Mouse (Mus musculus) MEL (cell line): ENCODE data around the gene Amz1. TPM values are rescaled to one million over a fixed set of nuclear protein-coding genes. Genes with fewer than 3 reads are reported as not detected.
A peak's percentile ranks its signal among the peaks of the same experiment; 100 is the strongest.

Source experiments
- DNase-seq: peaks from one replicate; pipeline ENCODE4 v3.0.0; 2011; ENCODE audit warnings: low read depth, low spot score
- H3K27ac ChIP-seq: 2 replicates; pipeline ENCODE4 v1.5.1; 2012; ENCODE audit warnings: low read depth, mild to moderate bottlenecking, control low read depth, low read length, moderate library complexity; ENCODE audit not compliant: control insufficient read depth
- H3K27me3 ChIP-seq, 2 experiments: fragments of 150-350 bp in 1 of 2; sonication (generic) in 1 of 2; 2 replicates each; pipeline ENCODE4 v1.6.1; 2012; ENCODE audit warnings: low read length in 2 of 2, mild to moderate bottlenecking in 2 of 2, improper control_type of control experiment in 1 of 2, moderate library complexity in 1 of 2; ENCODE audit not compliant: insufficient read depth in 2 of 2, control insufficient read depth in 1 of 2
- H3K36me3 ChIP-seq, 2 experiments: 2 replicates each; pipeline ENCODE4 v1.6.1; 2012 to 2014; ENCODE audit warnings: low read length in 2 of 2, improper control_type of control experiment in 1 of 2, inconsistent platforms in 1 of 2, mild to moderate bottlenecking in 1 of 2; ENCODE audit not compliant: insufficient read depth in 2 of 2, control insufficient read depth in 1 of 2
- H3K4me1 ChIP-seq, 2 experiments: fragments of 150-350 bp in 1 of 2; sonication (generic) in 1 of 2; 2 replicates each; pipeline ENCODE4 v1.6.1; 2012; ENCODE audit warnings: low read length in 2 of 2, improper control_type of control experiment in 1 of 2, mild to moderate bottlenecking in 1 of 2; ENCODE audit not compliant: insufficient read depth in 2 of 2, control insufficient read depth in 1 of 2
- H3K4me3 ChIP-seq, 2 experiments: fragments of 150-350 bp in 1 of 2; sonication (generic) in 1 of 2; 2 replicates each; pipeline ENCODE4 v1.5.1; 2012; ENCODE audit warnings: low read depth in 2 of 2, low read length in 2 of 2, mild to moderate bottlenecking in 2 of 2, moderate library complexity in 2 of 2, control low read depth in 1 of 2, improper control_type of control experiment in 1 of 2; ENCODE audit not compliant: control insufficient read depth in 1 of 2, insufficient read depth in 1 of 2
- H3K79me2 ChIP-seq: 2 replicates; pipeline ENCODE4 v1.6.1; 2012; ENCODE audit warnings: mild to moderate bottlenecking, low read length, moderate library complexity; ENCODE audit not compliant: control insufficient read depth, poor library complexity, insufficient read depth
- H3K9ac ChIP-seq: 2 replicates; pipeline ENCODE4 v1.6.1; 2012; ENCODE audit warnings: low read depth, mild to moderate bottlenecking, control low read depth, low read length, moderate library complexity; ENCODE audit not compliant: control insufficient read depth, poor library complexity, severe bottlenecking
- H3K9me3 ChIP-seq: fragments of 150-350 bp; sonication (generic); replicated peaks from 2 replicates; pipeline ENCODE4 v1.6.1; 2012; ENCODE audit warnings: mild to moderate bottlenecking, low read length, improper control_type of control experiment, moderate library complexity; ENCODE audit not compliant: insufficient read depth
- CHD1 ChIP-seq: IDR thresholded peaks from 2 replicates; pipeline ENCODE4 v1.6.1; 2012; ENCODE audit warnings: low read depth, mild to moderate bottlenecking, inconsistent platforms, low read length, improper control_type of control experiment
- CTCF ChIP-seq, 3 experiments: IDR thresholded peaks in 2 of 3; conservative IDR thresholded peaks in 1 of 3; 2 replicates each; pipeline ENCODE4 v1.5.1; 2011 to 2012; ENCODE audit warnings: low read length in 3 of 3, low read depth in 2 of 3, mild to moderate bottlenecking in 2 of 3, improper control_type of control experiment in 1 of 3, inconsistent platforms in 1 of 3, mixed read lengths in 1 of 3, moderate library complexity in 1 of 3; ENCODE audit not compliant: control insufficient read depth in 1 of 3, insufficient read depth in 1 of 3, poor library complexity in 1 of 3, severe bottlenecking in 1 of 3
- E2F4 ChIP-seq: IDR thresholded peaks from 2 replicates; pipeline ENCODE4 v1.6.1; 2011; ENCODE audit warnings: low read depth, low read length, improper control_type of control experiment, borderline replicate concordance
- EP300 ChIP-seq, 2 experiments: IDR thresholded peaks; 2 replicates each; pipeline ENCODE4 v1.6.1; 2011; ENCODE audit warnings: improper control_type of control experiment in 2 of 2, low read length in 2 of 2, low read depth in 1 of 2, mild to moderate bottlenecking in 1 of 2
- GABPA ChIP-seq: IDR thresholded peaks from 2 replicates; pipeline ENCODE4 v1.6.1; 2012; ENCODE audit warnings: low read depth, mild to moderate bottlenecking, inconsistent platforms, low read length, improper control_type of control experiment, moderate library complexity
- GATA1 ChIP-seq: IDR thresholded peaks from 2 replicates; pipeline ENCODE4 v1.6.1; 2011; ENCODE audit warnings: low read depth, low read length, improper control_type of control experiment
- JUND ChIP-seq: IDR thresholded peaks from 2 replicates; pipeline ENCODE4 v1.6.1; 2011; ENCODE audit warnings: low read depth, mild to moderate bottlenecking, improper control_type of control experiment, low read length
- KAT2A ChIP-seq: conservative IDR thresholded peaks from 2 replicates; pipeline ENCODE4 v1.6.1; 2012; ENCODE audit warnings: low read depth, low read length, improper control_type of control experiment, inconsistent platforms
- MEF2A ChIP-seq: IDR thresholded peaks from 2 replicates; pipeline ENCODE4 v1.6.1; 2014; ENCODE audit warnings: low read depth, mild to moderate bottlenecking, inconsistent platforms, low read length, improper control_type of control experiment; ENCODE audit not compliant: poor library complexity, insufficient replicate concordance, severe bottlenecking; ENCODE audit errors: extremely low read depth
- NELFE ChIP-seq: IDR thresholded peaks from 2 replicates; pipeline ENCODE4 v1.6.1; 2011; ENCODE audit warnings: low read depth, low read length, improper control_type of control experiment
- POLR2A ChIP-seq, 2 experiments: IDR thresholded peaks; 2 replicates each; pipeline ENCODE4 v1.6.1; 2011 to 2012; ENCODE audit warnings: low read length in 2 of 2, mild to moderate bottlenecking in 2 of 2, control low read depth in 1 of 2, improper control_type of control experiment in 1 of 2, low read depth in 1 of 2, moderate library complexity in 1 of 2; ENCODE audit not compliant: control insufficient read depth in 1 of 2, insufficient read depth in 1 of 2, poor library complexity in 1 of 2
- POLR2AphosphoS2 ChIP-seq: IDR thresholded peaks from 2 replicates; pipeline ENCODE4 v1.6.1; 2011; ENCODE audit warnings: low read length, improper control_type of control experiment
- RAD21 ChIP-seq: IDR thresholded peaks from 2 replicates; pipeline ENCODE4 v1.6.1; 2011; ENCODE audit warnings: mild to moderate bottlenecking, low read depth, low read length, improper control_type of control experiment
- SMC3 ChIP-seq: IDR thresholded peaks from 2 replicates; pipeline ENCODE4 v1.6.1; 2011; ENCODE audit warnings: low read depth, low read length, improper control_type of control experiment
- TBP ChIP-seq: IDR thresholded peaks from 2 replicates; pipeline ENCODE4 v1.8.0; 2011; ENCODE audit warnings: low read depth, low read length, improper control_type of control experiment
- UBTF ChIP-seq: IDR thresholded peaks from 2 replicates; pipeline ENCODE4 v1.6.1; 2012; ENCODE audit warnings: low read depth, mild to moderate bottlenecking, inconsistent platforms, low read length, improper control_type of control experiment, moderate library complexity, borderline replicate concordance; ENCODE audit not compliant: insufficient read depth
- USF1 ChIP-seq: IDR thresholded peaks from 2 replicates; pipeline ENCODE4 v1.6.1; 2014; ENCODE audit warnings: low read depth, mild to moderate bottlenecking, inconsistent platforms, low read length, improper control_type of control experiment, moderate library complexity
- USF2 ChIP-seq, 2 experiments: IDR thresholded peaks; 2 replicates each; pipeline ENCODE4 v1.6.1; 2011 to 2012; ENCODE audit warnings: improper control_type of control experiment in 2 of 2, low read length in 2 of 2, borderline replicate concordance in 1 of 2, inconsistent platforms in 1 of 2, low read depth in 1 of 2, mild to moderate bottlenecking in 1 of 2; ENCODE audit not compliant: insufficient read depth in 1 of 2
- ZNF384 ChIP-seq: IDR thresholded peaks from 2 replicates; pipeline ENCODE4 v1.6.1; 2012; ENCODE audit warnings: low read depth, mild to moderate bottlenecking, inconsistent platforms, low read length, improper control_type of control experiment
- polyA plus RNA-seq, 2 experiments: library from polyadenylated mRNA; stranded (reverse) in 1 of 2; unstranded in 1 of 2; fragments of >175 nt in 1 of 2; fragments of >200 nt in 1 of 2; gene quantifications; 2 replicates each; pipeline versions ENCODE4 v1.2.1 to v1.2.4; 2012; ENCODE audit warnings: low replicate concordance in 2 of 2, low read depth in 1 of 2; ENCODE audit not compliant: insufficient read length in 2 of 2, insufficient read depth in 1 of 2, missing spikeins in 1 of 2
- total RNA-seq: library from RNA; depleted of rRNA; stranded (reverse); fragments of 300-350 nt; gene quantifications from 2 replicates; pipeline ENCODE4 v1.2.3, GENCODE M21; 2012

Gene Amz1
- total and polyA plus RNA-seq, 3 experiments = 0.68 to 1.7 TPM; not detected in 1

- no peak for TF ChIP-seq CHD1
- TF ChIP-seq GATA1 = peak; percentile 72
- TF ChIP-seq E2F4 = no peak
- TF ChIP-seq GABPA = no peak
Measured at GRCm38 (mm10) chr5:140731040-140731797, 7.3 kb downstream of the Amz1 start (continued).

DNA sequence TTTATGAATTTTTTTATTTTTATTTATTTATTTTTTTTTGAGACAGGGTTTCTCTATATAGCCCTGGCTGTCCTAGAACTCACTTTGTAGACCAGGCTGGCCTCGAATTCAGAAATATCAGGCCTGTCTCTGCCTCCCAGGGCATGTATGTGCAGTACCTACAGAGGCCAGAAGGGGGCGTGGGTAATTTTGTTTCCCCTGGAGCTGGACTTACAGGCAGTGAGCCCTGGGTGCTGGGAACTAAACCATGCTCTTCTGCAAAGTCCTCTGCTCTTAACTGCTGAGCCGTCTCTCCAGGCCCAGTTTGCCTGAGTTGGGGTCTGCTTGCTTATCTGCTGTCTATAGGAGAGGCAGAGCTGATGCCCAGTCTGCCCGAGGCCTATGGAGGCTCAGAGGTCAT lies 8.3 kb downstream of the Amz1 start:
- Histone ChIP-seq H3K4me1 (peaks cover 2 to 14% of the 10 kb centered on the region in 2 experiments; a peak in 3 of 4 replicates), H3K9ac (no peak overlapping the region), H3K9me3 (no peaks in the 10 kb centered on the region), H3K27ac (no peak overlapping the region), H3K36me3 (peaks cover 0 to 3% of the 10 kb centered on the region in 2 experiments; a peak in 1 of 4 replicates), H3K4me3 (no peak overlapping the region), H3K27me3 (no peaks in the 10 kb centered on the region), H3K79me2 (no peaks in the 10 kb centered on the region)
- DNase-seq = peak; percentile 47
- TF ChIP-seq USF1 = 0 out of 2 replicates have a peak, but pooled peaks have one; percentile 36
- TF ChIP-seq CTCF (IDR thresholded peaks at IDR 0.05 in 2 of 3, conservative IDR thresholded peaks at IDR 0.05 in 1 of 3; ENCODE audit: control insufficient read depth in 1 of 3, insufficient read depth in 1 of 3, low read depth in 2 of 3, low read length in 3 of 3, poor library complexity in 1 of 3, severe bottlenecking in 1 of 3) = peak; percentile 44 to 61 (median 51); a peak in 5 of 6 replicates
- TF ChIP-seq SMC3 = peak; percentile 15; the same call in 1 of the 2 replicates
- TF ChIP-seq EP300 (IDR thresholded peaks at IDR 0.05; ENCODE audit: low read depth in 1 of 2, low read length in 2 of 2) = no peak
- no peak for TF ChIP-seq NELFE
- no peak for TF ChIP-seq RAD21
- no peak for TF ChIP-seq ZNF384

GRCm38 (mm10) chr5:140733336-140733735 lies 9.4 kb downstream of the Amz1 start:
- peaks cover 0 to 3% of the 10 kb centered on the region in 2 experiments; a peak in 1 of 4 replicates for H3K36me3 ChIP-seq
- no peak for TF ChIP-seq POLR2AphosphoS2
- TF ChIP-seq JUND = no peak
- no peak for TF ChIP-seq POLR2A (IDR thresholded peaks at IDR 0.05; ENCODE audit: control insufficient read depth in 1 of 2, insufficient read depth in 1 of 2, low read depth in 1 of 2, low read length in 2 of 2, poor library complexity in 1 of 2)
- no peak for TF ChIP-seq CTCF (IDR thresholded peaks at IDR 0.05 in 2 of 3, conservative IDR thresholded peaks at IDR 0.05 in 1 of 3; ENCODE audit: control insufficient read depth in 1 of 3, insufficient read depth in 1 of 3, low read depth in 2 of 3, low read length in 3 of 3, poor library complexity in 1 of 3, severe bottlenecking in 1 of 3)
- no peak for TF ChIP-seq MEF2A
- no peak for TF ChIP-seq GATA1
- TF ChIP-seq TBP = no peak
- no peak for TF ChIP-seq KAT2A
- no peak for TF ChIP-seq RAD21
- no peak for TF ChIP-seq USF2 (IDR thresholded peaks at IDR 0.05; ENCODE audit: borderline replicate concordance in 1 of 2, insufficient read depth in 1 of 2, low read depth in 1 of 2, low read length in 2 of 2)
- no peak for TF ChIP-seq ZNF384
- TF ChIP-seq CHD1 = no peak
- no peak for TF ChIP-seq UBTF
- TF ChIP-seq, all 39 proteins: peak for 0
- H3K4me3 ChIP-seq = no peak overlapping the region
- no peaks in the 10 kb centered on the region for H3K9me3 ChIP-seq
- peaks cover 2 to 7% of the 10 kb centered on the region in 2 experiments; a peak in 3 of 4 replicates for H3K4me1 ChIP-seq
- DNase-seq = peak; percentile 20
- no peak overlapping the region for H3K9ac ChIP-seq
- H3K79me2 ChIP-seq = no peaks in the 10 kb centered on the region
- no peaks in the 10 kb centered on the region for H3K27me3 ChIP-seq
- no peak overlapping the region for H3K27ac ChIP-seq
